Mouse (Mus musculus): ENCODE measurements at regions not wholly inside any gene's neighbourhood (a gene's known extent, or its start where the extent isn't known, plus 50 kb on each side); places are given as distances from the start of the nearest gene placed in this dataset.
"Not testable (repeated sequence)": the region's sequence is repeated elsewhere in the genome, so short reads cannot be mapped to it uniquely, and the experiment has no call there.

DNA sequence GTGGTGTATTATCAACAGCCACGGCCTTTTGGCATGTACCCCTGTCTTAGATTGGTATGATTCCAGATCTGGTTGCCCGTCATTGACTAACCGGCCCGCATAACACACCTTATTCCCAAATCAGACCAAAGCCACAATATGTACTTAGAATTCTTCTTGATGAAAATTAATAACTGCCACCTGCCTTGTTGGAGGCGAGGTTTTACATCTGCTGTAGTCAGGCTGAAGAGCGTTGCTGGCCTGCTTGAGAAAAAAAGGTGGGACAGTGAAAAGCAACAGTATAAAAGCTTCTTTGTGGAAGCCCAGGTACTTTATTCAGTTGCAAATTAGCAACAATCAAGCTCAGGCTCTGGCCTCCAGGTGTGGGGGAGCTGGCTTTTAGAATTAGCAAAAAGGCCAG is 223.6 kb upstream of the Car8 start:
- not testable (repeated sequence) for H3K27ac ChIP-seq (ENCODE audit: low read length); H3K9ac ChIP-seq (replicated peaks; ENCODE audit: low read depth); H3K9me3 ChIP-seq (ENCODE audit: low read length); H3K27me3 ChIP-seq (replicated peaks; ENCODE audit: insufficient read depth, low read length); H3K36me3 ChIP-seq (ENCODE audit: insufficient read depth, low read length); H3K4me1 ChIP-seq (ENCODE audit: insufficient read depth, low read depth, low read length); DNase-seq (ENCODE audit: low spot score); H3K4me3 ChIP-seq (ENCODE audit: low read depth, low read length); ATAC-seq; H3K4me2 ChIP-seq (replicated peaks; ENCODE audit: low read depth, low read length)
- WGBS = 90% methylated on average over 6 of the region's 6 CpGs

GRCm38 (mm10) chr4:8454346-8454745 is 215.5 kb upstream of the Car8 start:
- H3K4me2 ChIP-seq (replicated peaks; ENCODE audit: low read depth, low read length) = no peak overlapping the region
- TF ChIP-seq CTCF (IDR thresholded peaks at IDR 0.05) = no peak
- no peak for TF ChIP-seq EP300 (IDR thresholded peaks at IDR 0.05)
- H3K36me3 ChIP-seq (ENCODE audit: insufficient read depth, low read length) = no peaks in the 10 kb centered on the region
- H3K27me3 ChIP-seq (replicated peaks; ENCODE audit: insufficient read depth, low read length) = no peaks in the 10 kb centered on the region
- no peaks in the 10 kb centered on the region for H3K9me3 ChIP-seq (ENCODE audit: low read length)
- no peak overlapping the region for H3K27ac ChIP-seq (ENCODE audit: low read length)
- no peak for ATAC-seq
- no peak overlapping the region for H3K4me3 ChIP-seq (ENCODE audit: low read depth, low read length)
- no peak for DNase-seq (ENCODE audit: low spot score)
- H3K9ac ChIP-seq (replicated peaks; ENCODE audit: low read depth) = no peak overlapping the region
- H3K4me1 ChIP-seq (ENCODE audit: insufficient read depth, low read depth, low read length) = no peaks in the 10 kb centered on the region
- 73% methylated on average over 2 of the region's 2 CpGs for WGBS

- H3K27ac ChIP-seq (ENCODE audit: low read length) = no peak overlapping the region
- no peaks in the 10 kb centered on the region for H3K4me1 ChIP-seq (ENCODE audit: insufficient read depth, low read depth, low read length)
- no peaks in the 10 kb centered on the region for H3K9me3 ChIP-seq (ENCODE audit: low read length)
- no peak overlapping the region for H3K4me2 ChIP-seq (replicated peaks; ENCODE audit: low read depth, low read length)
- ATAC-seq = no peak
- WGBS = 39% methylated on average over 2 of the region's 2 CpGs
- no peaks in the 10 kb centered on the region for H3K27me3 ChIP-seq (replicated peaks; ENCODE audit: insufficient read depth, low read length)
- no peaks in the 10 kb centered on the region for H3K36me3 ChIP-seq (ENCODE audit: insufficient read depth, low read length)
- TF ChIP-seq CTCF (IDR thresholded peaks at IDR 0.05) (peak; percentile 78), EP300 (IDR thresholded peaks at IDR 0.05) (no peak)
- DNase-seq (ENCODE audit: low spot score) = peak; percentile 61
- no peak overlapping the region for H3K9ac ChIP-seq (replicated peaks; ENCODE audit: low read depth)
- H3K4me3 ChIP-seq (ENCODE audit: low read depth, low read length) = no peak overlapping the region
These were observed 193.6 kb upstream of the Car8 start for GRCm38 (mm10) chr4:8432393-8432792.

GRCm38 (mm10) chr4:8431032-8431332 is 192.1 kb upstream of the Car8 start:
- H3K36me3 ChIP-seq (ENCODE audit: insufficient read depth, low read length) = no peaks in the 10 kb centered on the region
- 6% methylated on average over 1 of the region's 1 CpGs for WGBS
- H3K4me3 ChIP-seq (ENCODE audit: low read depth, low read length) = no peak overlapping the region
- no peaks in the 10 kb centered on the region for H3K4me1 ChIP-seq (ENCODE audit: insufficient read depth, low read depth, low read length)
- DNase-seq (ENCODE audit: low spot score) = no peak
- no peak overlapping the region for H3K9ac ChIP-seq (replicated peaks; ENCODE audit: low read depth)
- no peak for TF ChIP-seq CTCF (IDR thresholded peaks at IDR 0.05)
- no peak for TF ChIP-seq EP300 (IDR thresholded peaks at IDR 0.05)
- H3K27me3 ChIP-seq (replicated peaks; ENCODE audit: insufficient read depth, low read length) = no peaks in the 10 kb centered on the region
- no peak overlapping the region for H3K4me2 ChIP-seq (replicated peaks; ENCODE audit: low read depth, low read length)
- no peak for ATAC-seq
- no peak overlapping the region for H3K27ac ChIP-seq (ENCODE audit: low read length)
- no peaks in the 10 kb centered on the region for H3K9me3 ChIP-seq (ENCODE audit: low read length)

DNA sequence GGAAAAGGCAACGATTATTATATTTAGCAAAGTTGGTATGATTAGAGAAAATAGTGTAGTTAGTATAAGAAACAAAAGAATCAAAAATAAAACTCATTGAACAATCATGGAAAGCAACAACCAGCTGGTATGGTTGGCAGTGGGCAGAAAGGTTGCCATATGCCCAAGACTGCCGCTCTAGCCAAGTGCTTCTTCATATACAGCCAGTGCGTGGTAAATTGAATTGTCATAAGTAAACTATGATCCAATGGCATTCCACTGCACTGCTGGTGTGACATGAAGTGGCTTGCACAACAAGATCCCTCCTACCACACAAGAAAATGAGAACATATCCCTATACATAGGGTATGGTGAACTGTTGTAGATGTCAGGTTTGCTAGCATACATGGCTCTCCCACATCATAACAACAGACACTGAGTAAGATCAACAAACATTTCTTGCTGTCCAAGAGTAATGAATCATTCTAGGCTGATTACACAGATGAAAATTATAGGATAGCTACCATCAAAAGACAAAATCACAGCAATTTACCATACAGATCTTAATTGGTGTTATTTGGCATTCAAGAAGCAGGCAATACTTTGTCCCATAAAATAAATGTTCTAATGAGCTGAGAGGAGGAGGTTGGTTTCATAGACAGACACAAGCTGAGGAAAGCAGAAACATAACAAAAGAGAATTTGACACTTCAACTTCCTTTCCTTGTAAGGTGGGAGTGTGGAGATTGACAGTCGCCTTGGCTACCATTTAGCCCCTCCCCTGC is 191.6 kb upstream of the Car8 start:
- Histone ChIP-seq H3K36me3 (ENCODE audit: insufficient read depth, low read length) (no peaks in the 10 kb centered on the region), H3K27ac (ENCODE audit: low read length) (no peak overlapping the region), H3K4me3 (ENCODE audit: low read depth, low read length) (no peak overlapping the region), H3K9me3 (ENCODE audit: low read length) (no peaks in the 10 kb centered on the region), H3K4me2 (replicated peaks; ENCODE audit: low read depth, low read length) (no peak overlapping the region), H3K27me3 (replicated peaks; ENCODE audit: insufficient read depth, low read length) (no peaks in the 10 kb centered on the region), H3K9ac (replicated peaks; ENCODE audit: low read depth) (no peak overlapping the region), H3K4me1 (ENCODE audit: insufficient read depth, low read depth, low read length) (no peaks in the 10 kb centered on the region)
- ATAC-seq (no peak), DNase-seq (ENCODE audit: low spot score) (no peak)
- no peak for TF ChIP-seq CTCF (IDR thresholded peaks at IDR 0.05)
- TF ChIP-seq EP300 (IDR thresholded peaks at IDR 0.05) = no peak
- WGBS = 75% methylated on average over 4 of the region's 4 CpGs

GRCm38 (mm10) chr4:8429771-8430170 is 190.9 kb upstream of the Car8 start:
- 72% methylated on average over 5 of the region's 5 CpGs for WGBS
- H3K36me3 ChIP-seq (ENCODE audit: insufficient read depth, low read length) = no peaks in the 10 kb centered on the region
- TF ChIP-seq EP300 (IDR thresholded peaks at IDR 0.05) = no peak
- no peak for TF ChIP-seq CTCF (IDR thresholded peaks at IDR 0.05)

More at GRCm38 (mm10) chr4:8429771-8430170, 190.9 kb upstream of the Car8 start:
- no peak overlapping the region for H3K9ac ChIP-seq (replicated peaks; ENCODE audit: low read depth)
- H3K4me1 ChIP-seq (ENCODE audit: insufficient read depth, low read depth, low read length) = no peaks in the 10 kb centered on the region
- DNase-seq (ENCODE audit: low spot score) (no peak), ATAC-seq (no peak)
- no peaks in the 10 kb centered on the region for H3K9me3 ChIP-seq (ENCODE audit: low read length)
- no peak overlapping the region for H3K4me2 ChIP-seq (replicated peaks; ENCODE audit: low read depth, low read length)
- no peak overlapping the region for H3K4me3 ChIP-seq (ENCODE audit: low read depth, low read length)
- no peaks in the 10 kb centered on the region for H3K27me3 ChIP-seq (replicated peaks; ENCODE audit: insufficient read depth, low read length)
- no peak overlapping the region for H3K27ac ChIP-seq (ENCODE audit: low read length)
